Mouse (Mus musculus) lung, adult 2 months (tissue): Measurements from ENCODE around the gene Col25a1. TPM values are rescaled to one million over a fixed set of nuclear protein-coding genes. Genes with fewer than 3 reads are reported as not detected.
A peak's percentile ranks its signal among the peaks of the same experiment; 100 is the strongest.

Experiments used
- DNase-seq: peaks from one replicate; pipeline ENCODE4 v3.0.0; 2022
- H3K4me1 ChIP-seq: fragments of 200-500 bp; 2 replicates; pipeline ENCODE4 v1.6.1; 2011; ENCODE audit warnings: low read length; ENCODE audit not compliant: control insufficient read depth, insufficient read depth
- H3K4me3 ChIP-seq: fragments of 200-500 bp; replicated peaks from 2 replicates; pipeline ENCODE3; 2011; ENCODE audit warnings: low read depth, mild to moderate bottlenecking, control low read depth, low read length; ENCODE audit errors: extremely low read depth
- CTCF ChIP-seq: fragments of 200-500 bp; IDR thresholded peaks from 2 replicates; pipeline ENCODE4 v1.5.1; 2011; ENCODE audit warnings: mild to moderate bottlenecking, low read length, control low read depth; ENCODE audit not compliant: insufficient read depth
- POLR2A ChIP-seq: fragments of 200-500 bp; IDR thresholded peaks from 2 replicates; pipeline ENCODE4 v1.6.1; 2011; ENCODE audit warnings: low read depth, mild to moderate bottlenecking, control low read depth, low read length, borderline replicate concordance; ENCODE audit errors: extremely low read depth
- WGBS: fragments of 180-500 bp; shearing (Covaris S2); methylation state at CpG from one replicate; pipeline ENCODE4 v1.1.7; 2018; 5-methylcytosine and 5-hydroxymethylcytosine counted together
- polyA plus RNA-seq: library from polyadenylated mRNA; depleted of rRNA; stranded (reverse); fragments of >200 nt; gene quantifications from 2 replicates; pipeline ENCODE4 v1.2.3, GENCODE M21; 2012; rRNA removed

The Col25a1 gene
- polyA plus RNA-seq, 1 experiment = 0.07 TPM

DNA sequence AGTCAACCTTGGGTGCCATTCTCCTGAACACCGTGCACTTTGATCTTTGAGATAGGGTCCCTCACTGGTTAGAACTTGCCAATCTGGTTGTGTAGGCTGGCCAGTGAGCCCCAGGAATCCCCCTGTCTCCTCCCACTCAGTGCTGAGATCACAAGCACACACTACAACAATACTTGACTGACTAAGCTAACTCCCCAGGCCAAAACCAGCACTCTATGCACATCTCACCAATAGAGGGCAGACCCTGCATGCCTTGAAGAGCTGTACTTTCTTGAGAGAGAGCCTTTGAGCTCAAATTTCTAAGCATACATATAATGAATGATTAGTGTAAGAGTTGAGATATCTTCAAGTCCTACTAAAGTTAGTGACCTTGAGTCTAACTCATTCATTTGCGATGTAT is 476.6 kb downstream of the Col25a1 start:
- TF ChIP-seq CTCF = 0 out of 2 replicates have a peak, but pooled peaks have one; percentile 13
- TF ChIP-seq POLR2A = no peak
- DNase-seq = no peak
- no peaks in the 10 kb centered on the region for H3K4me1 ChIP-seq
- 64% methylated on average over 2 of the region's 2 CpGs for WGBS
- no peak overlapping the region for H3K4me3 ChIP-seq

- no peak for DNase-seq
- WGBS = 78% methylated on average over 9 of the region's 9 CpGs
- no peak for TF ChIP-seq CTCF
- Histone ChIP-seq H3K4me3 (no peak overlapping the region), H3K4me1 (no peaks in the 10 kb centered on the region)
Measured at GRCm38 (mm10) chr3:130614444-130614843, 483.1 kb downstream of the Col25a1 start.

- WGBS = 64% methylated on average over 8 of the region's 8 CpGs
- H3K4me3 ChIP-seq = no peak overlapping the region
- no peaks in the 10 kb centered on the region for H3K4me1 ChIP-seq
- DNase-seq = no peak
- no peak for TF ChIP-seq CTCF
- no peak for TF ChIP-seq POLR2A
Measured at GRCm38 (mm10) chr3:130615625-130616024, 484.3 kb downstream of the Col25a1 start.

DNA sequence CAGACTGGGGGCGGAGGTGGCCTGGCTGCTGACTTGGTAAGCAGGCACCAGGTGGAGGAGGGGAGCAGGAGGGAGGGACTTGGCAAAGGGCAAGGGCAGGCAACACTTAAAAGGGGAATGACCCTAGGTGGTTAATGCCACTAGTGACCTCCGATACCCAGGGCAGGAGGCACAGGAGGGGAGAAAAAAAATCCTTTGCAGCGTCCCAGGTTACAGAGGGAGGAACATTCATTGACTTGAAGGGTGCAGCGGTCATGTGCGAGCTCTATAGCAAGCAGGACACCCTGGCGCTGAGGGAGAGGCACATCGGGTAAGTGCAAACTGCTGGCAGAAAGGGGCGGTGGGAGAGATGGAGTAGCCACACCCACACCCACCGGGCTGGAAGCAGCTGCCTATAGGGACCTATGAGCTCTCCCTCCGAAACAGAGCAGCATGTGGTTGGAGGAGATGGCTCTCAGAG is 486.2 kb downstream of the Col25a1 start, which contains the start of gene Etnppl:
Etnppl (plus strand) TSS at position 10 of the 460 bp plus-strand sequence.
- Histone ChIP-seq H3K4me3 (no peak within 1 kb of the TSS), H3K4me1 (no peaks in the 10 kb centered on the region)
- TF ChIP-seq POLR2A (no peak), CTCF (no peak)
- 6% methylated on average over 10 of the region's 10 CpGs for WGBS
- DNase-seq = peak; percentile 11

GRCm38 (mm10) chr3:130620517-130621146 is 489.3 kb downstream of the Col25a1 start:
- no peak for TF ChIP-seq POLR2A
- DNase-seq = no peak
- Histone ChIP-seq H3K4me3 (no peak overlapping the region), H3K4me1 (no peaks in the 10 kb centered on the region)
- 67% methylated on average over 12 of the region's 12 CpGs for WGBS

DNA sequence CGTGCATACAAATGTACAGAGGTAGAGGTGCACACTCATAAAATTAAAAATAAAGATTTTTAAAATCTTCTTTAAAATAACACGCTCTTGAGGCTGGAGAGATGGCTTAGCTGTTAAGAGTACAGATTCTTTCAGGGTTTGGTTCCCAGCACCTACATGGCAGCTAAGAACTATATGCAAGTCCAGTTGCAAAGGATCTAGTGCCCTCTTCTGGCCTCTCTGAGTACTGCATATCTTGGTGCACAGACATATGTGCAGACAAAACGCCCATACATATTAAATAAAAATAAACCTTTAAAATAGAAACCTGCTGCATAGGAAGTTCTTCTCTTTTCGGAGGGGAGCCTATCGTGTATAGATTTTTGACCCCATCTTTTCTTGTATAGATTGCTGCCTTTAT is 497.1 kb downstream of the Col25a1 start:
- Histone ChIP-seq H3K4me1 (no peaks in the 10 kb centered on the region), H3K4me3 (no peak overlapping the region)
- WGBS = 90% methylated on average over 5 of the region's 5 CpGs
- TF ChIP-seq POLR2A (no peak), CTCF (no peak)
- DNase-seq = no peak

GRCm38 (mm10) chr3:130633859-130634258 is 502.6 kb downstream of the Col25a1 start:
- no peaks in the 10 kb centered on the region for H3K4me1 ChIP-seq
- no peak for DNase-seq
- 47% methylated on average over 5 of the region's 5 CpGs for WGBS
- TF ChIP-seq POLR2A (no peak), CTCF (no peak)
- no peak overlapping the region for H3K4me3 ChIP-seq

GRCm38 (mm10) chr3:130646110-130646810 is 515.0 kb downstream of the Col25a1 start:
- Histone ChIP-seq H3K4me3 (no peak overlapping the region), H3K4me1 (no peaks in the 10 kb centered on the region)
- no peak for TF ChIP-seq CTCF
- no peak for TF ChIP-seq POLR2A
- WGBS = 81% methylated on average over 11 of the region's 11 CpGs
- no peak for DNase-seq

Other genes with a start within 250 kb of the Col25a1 start
- gene Casp6, start 230.1 kb upstream of the Col25a1 start, polyA plus RNA-seq = 40.6 and 41.5 TPM in 2 replicates
- gene Mcub, start 161.3 kb upstream of the Col25a1 start, polyA plus RNA-seq = 9.2 and 10.3 TPM in 2 replicates
- gene Sec24b, start 69.9 kb upstream of the Col25a1 start, polyA plus RNA-seq = 63.4 and 72.6 TPM in 2 replicates